Mouse (Mus musculus): ENCODE results near the gene Xrra1. TPM values are rescaled to one million over a fixed set of nuclear protein-coding genes. Genes with fewer than 3 reads are reported as not detected.

Gene Xrra1
- total RNA-seq, 1 experiment from 2014 or later: not detected

DNA sequence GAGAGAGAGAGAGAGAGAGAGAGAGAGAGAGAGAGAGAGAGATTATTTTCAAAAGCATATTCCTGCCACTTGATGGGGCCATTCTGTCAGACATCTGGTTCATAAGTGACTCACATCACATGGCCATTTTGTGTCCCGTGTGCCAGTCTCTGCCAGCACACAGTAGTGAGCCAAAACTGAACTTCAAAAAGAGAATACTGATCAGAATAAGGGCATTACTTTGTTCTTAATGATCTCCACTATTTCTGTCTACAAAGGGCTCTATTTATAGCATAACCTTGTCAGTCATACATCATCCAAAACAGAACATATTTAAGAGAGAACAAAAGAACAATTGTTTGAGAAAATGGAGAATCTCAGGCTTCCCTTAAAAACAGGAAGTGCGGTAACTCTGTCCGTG lies 32.6 kb downstream of the Xrra1 start:
- ATAC-seq (replicated peaks; ENCODE audit: low read depth, poor library complexity, severe bottlenecking): no peak

DNA sequence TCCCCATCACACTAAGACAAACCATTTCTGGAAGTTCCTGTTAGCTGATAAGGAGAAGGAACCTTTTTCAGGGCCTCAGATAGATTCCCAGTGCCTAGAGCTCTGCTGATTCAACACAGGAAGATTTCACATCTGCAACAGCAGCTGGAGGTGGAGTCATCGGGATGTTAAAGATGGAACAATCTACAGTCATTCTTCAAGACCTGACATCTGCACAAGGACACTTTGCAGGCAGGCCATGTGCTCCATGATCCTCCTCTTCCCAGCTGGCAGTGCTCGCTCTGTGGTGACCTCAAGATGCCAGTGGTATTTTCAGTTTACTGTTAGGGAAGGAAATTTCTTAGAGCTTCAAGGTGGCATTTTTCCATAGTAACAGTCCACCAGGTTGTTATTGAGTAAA lies 33.4 kb downstream of the Xrra1 start:
- no peak for ATAC-seq (replicated peaks; ENCODE audit: low read depth, poor library complexity, severe bottlenecking)

DNA sequence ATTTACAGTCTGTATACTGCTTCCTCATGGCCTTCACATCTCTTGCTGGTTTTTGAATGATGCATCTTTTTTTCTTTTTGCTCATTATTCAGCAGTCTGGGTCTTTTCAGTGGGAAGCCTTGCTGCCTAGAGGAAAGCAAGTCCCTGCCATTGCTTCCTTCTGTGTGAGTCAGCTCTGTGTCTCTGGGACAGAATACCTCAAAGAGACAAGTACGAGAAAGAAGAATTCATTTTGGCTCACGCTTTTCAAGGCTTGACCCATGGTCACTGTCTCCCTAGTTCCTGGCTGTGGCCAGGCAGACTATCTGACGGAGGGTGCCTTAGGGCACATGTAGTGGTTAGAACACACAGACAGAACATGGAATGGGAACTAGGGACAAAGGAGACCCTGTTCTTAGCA lies 35.1 kb downstream of the Xrra1 start:
- no peak for ATAC-seq (replicated peaks; ENCODE audit: low read depth, poor library complexity, severe bottlenecking)

DNA sequence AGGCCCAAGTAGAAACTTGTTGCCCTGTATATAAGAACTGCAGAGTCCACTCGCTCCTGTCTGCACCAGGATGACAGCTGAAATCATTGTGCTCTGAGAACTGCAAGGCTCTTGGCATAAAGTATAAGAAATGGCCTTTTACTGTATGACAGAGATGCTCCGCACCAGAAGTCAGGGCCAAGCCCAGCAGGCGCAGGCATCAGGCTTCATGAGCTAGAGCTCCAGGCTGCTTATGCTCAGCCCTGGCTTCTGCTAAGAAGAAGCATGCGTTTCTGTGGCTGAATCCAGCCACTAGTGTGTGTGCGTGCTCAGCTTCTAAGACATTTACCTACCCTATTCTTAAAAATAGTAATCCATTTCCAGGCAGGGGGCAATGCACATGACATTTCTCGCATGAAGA lies 35.6 kb downstream of the Xrra1 start:
- ATAC-seq (replicated peaks; ENCODE audit: low read depth, poor library complexity, severe bottlenecking): no peak

DNA sequence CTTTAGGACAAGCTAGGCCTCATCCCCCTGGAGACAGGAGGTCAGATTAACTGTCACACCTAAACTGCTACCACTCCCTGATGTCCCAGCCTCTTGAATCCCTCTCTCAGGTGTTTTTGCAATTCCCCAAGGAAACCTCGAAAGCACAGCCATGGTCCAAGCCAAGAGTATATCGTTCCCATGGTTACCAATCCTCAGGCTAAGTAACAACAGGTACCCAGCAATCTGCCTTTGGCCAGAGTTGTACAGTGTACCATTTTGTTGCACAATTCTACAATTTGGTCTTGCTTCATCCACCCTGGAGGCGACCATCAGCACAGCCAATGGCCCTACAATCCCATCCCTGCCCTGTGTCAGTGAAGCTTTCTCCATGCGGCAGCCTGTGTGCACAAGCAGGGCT lies 38.0 kb downstream of the Xrra1 start:
- no peak for ATAC-seq (replicated peaks; ENCODE audit: low read depth, poor library complexity, severe bottlenecking)

DNA sequence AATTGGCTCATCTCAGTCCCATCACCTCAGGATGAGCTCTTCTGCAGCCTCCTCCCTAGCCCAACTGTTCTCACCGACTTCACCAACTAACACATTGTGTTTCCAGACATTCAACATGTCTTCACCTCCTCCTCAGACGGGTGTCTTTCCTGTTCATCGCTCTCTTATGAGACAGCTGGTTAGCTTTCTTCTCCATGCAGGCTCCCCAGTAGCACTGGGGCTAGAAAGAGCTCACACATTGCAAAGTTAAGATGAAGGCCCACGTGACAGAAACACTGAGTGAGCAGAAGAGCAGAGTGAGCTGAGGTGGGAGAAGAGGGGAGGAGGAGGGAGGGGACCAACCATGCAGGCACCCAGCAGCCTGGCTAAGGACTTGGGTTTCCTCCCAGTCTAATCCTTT lies 43.3 kb downstream of the Xrra1 start:
- no peak for ATAC-seq (replicated peaks; ENCODE audit: low read depth, poor library complexity, severe bottlenecking)

DNA sequence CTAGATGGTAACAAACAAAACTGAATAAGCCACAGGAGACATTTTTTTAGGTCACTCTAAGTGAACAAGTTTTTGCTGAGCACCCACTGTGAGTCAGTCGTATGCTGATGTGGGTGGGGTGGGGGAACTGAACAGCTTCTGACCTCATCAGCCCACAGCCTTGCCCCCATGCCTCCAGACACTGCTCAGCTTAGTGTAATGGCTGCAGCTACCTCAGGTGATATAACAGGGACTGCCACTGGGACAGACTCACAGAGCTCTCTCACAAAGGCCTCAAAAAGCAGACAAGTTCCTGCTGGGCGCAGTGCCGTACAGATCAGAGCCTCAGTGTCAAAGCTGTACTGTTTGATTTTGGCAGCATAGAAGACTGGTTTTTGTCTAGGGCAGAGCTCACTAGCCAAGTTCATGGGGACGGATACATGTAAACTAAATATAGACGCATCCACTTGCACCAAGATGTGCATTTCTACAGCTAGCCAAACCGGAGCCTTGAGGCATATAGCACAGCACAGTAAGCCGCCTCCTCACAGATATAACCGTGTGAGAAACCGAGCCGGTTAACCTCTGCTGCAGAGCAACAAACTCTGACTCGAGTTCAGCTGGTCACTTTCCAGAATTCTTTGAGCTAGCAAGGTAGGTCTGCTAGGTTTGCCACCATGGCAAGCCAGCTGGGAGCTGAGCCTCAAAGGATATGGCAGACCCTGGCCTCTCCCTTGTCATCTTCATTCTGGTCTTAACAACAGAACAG lies 44.2 kb downstream of the Xrra1 start:
- no peak for ATAC-seq (replicated peaks; ENCODE audit: low read depth, poor library complexity, severe bottlenecking)

DNA sequence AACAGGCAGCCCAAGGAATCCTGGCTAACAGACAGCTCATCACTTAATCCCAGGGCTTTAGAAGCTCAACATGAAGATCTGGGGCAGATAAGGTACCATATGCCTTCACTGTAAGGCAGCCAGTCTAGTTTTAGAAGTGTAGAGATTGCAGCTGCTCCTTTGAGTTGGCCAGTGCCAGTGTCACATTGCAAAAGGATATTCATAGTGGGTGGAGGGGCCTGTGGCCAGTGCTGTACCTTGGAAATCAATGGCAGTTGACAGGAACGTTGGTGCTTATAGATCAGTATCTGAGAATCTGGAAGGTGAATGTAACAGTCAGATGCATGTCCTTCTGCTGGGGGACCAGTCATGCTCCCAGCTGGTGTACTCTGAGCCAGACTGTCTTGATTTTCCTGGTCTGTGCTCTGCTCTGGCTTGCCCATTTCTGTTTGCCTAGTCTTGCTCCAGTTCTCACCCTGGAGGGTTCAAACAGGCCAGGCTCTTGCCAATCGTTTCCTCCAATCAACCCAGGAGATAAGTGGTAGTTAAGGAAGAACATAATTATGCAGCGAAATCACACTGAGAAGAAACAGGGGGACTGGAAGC lies 45.6 kb downstream of the Xrra1 start:
- no peak for ATAC-seq (replicated peaks; ENCODE audit: low read depth, poor library complexity, severe bottlenecking)

DNA sequence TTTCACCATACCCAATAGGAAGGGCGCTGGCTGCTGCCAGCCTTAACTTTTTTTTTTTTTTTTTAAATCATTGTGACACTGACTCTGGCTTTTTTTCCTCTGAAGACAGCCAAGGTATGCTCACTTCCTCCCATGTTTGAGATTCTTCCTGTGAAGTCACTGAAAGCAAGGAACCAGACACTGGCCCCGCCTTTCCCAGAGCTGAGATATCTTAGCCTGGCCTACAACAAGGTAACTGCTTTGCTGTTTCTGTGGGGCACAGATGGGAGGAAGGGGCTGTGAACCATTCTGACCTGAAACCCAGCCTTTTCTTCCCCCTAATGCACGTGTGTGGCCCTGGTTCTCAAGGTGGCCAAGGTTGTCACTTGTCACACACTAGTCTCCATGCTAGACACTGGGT lies 47.4 kb downstream of the Xrra1 start:
- no peak for ATAC-seq (replicated peaks; ENCODE audit: low read depth, poor library complexity, severe bottlenecking)

DNA sequence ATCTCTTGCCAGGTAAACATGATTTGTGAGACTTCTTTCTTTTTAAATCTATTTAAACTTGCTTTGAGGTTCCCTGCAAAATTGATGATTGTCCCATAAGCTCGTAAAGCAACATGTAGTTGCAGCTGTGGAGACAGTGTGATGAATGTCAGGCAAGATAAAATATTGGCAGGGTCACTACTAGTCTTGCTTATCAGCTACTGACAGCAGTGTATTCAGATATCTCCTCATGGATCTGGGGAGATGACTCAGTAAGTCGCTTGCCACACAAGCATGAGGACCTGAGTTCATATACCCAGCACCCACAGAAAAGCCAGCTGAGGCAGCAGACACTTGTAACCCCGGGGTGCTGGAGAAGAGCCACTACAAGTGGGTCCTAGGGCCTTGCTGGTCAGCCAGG lies 48.5 kb downstream of the Xrra1 start:
- no peak; the same call in 1 of the 2 replicates for ATAC-seq (replicated peaks; ENCODE audit: low read depth, poor library complexity, severe bottlenecking)

DNA sequence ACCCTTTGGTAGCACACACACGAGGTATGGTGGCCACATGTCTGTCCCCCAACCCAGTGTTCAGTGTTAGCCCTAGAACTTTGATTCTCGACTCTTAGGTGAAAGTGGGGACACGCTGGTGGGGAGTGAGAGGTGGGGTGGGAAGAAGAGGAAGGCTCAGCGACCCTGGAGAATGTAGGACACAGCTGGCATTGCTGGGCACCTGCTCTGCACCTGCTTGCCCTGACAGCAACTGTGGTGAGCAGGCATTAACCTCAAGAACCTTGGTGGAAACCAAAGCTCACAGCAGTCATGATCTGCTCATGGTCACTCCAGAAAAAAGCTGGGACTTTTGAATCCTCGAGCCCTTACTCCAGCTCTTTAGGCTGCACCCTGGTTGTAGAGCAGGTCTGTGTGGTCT lies 52.1 kb downstream of the Xrra1 start:
- ATAC-seq (replicated peaks; ENCODE audit: low read depth, poor library complexity, severe bottlenecking): no peak

DNA sequence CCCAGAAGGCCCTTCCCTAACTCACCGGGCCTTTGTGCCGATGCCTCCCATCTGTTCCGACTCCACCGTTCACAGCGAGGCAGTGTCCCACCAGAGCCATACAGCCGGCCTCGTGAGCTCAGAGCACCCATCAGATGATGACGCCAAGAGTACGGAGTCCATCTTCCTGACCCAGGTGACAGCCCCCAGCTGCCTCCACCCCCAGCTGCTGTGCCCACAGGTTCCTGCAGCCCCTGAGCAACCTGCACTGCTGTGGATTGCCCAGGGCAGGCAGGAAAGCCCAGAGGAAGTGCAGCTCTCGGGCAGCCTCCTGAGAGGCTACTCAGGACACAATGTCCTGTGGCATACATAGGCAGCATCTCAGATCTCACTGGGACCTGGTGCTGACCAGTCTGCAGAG lies 55.4 kb downstream of the Xrra1 start:
- ATAC-seq (replicated peaks; ENCODE audit: low read depth, poor library complexity, severe bottlenecking): no peak

DNA sequence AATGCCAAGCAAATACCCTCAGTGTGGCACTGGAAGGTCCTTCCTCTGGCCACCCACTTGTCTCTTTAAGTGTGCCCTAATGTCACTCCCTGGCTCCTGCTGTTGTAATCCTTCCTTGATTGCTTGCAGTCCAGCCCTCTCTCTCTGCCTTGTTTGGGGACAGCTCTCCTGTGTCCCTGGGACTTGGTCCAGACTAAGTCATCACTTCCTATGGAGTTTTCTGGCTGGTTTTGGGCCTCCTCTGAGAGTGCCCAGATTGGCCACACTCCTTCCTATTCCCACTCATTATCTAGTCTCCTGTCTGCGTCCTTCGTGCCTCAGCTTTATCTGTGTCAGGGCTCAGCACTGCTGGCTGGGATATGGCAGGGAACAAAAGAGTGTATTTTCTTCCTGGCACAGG lies 56.6 kb downstream of the Xrra1 start:
- ATAC-seq (replicated peaks; ENCODE audit: low read depth, poor library complexity, severe bottlenecking): no peak

DNA sequence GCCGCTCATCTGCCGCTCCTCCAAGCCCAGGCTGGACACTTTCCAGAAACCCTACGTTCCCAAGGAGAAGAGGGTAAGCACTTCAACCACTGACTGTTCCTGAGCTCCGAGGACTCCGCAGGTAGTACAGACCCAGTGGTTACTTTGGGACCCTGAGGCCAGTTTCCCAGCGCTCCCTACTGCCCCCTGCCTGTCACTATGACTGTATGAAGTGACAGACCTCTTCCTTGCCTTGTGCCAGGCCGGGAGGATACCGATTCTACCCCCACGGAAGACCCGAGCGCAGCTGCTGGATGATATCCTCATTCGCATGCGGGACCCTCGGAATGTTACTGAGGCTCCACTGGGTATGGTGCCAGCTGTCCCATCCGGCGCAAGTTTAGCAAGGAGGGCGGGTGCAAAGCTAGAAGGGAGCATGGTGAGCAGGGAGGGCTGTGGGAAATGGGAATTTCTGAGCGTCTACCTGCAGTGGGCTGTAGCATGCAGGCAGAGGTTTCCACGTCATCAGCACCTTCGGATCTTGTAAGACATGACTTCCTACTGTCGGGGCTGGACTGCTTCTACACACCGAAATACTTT lies 57.9 kb downstream of the Xrra1 start:
- peak; percentile 67 for ATAC-seq (replicated peaks; ENCODE audit: low read depth, poor library complexity, severe bottlenecking)

DNA sequence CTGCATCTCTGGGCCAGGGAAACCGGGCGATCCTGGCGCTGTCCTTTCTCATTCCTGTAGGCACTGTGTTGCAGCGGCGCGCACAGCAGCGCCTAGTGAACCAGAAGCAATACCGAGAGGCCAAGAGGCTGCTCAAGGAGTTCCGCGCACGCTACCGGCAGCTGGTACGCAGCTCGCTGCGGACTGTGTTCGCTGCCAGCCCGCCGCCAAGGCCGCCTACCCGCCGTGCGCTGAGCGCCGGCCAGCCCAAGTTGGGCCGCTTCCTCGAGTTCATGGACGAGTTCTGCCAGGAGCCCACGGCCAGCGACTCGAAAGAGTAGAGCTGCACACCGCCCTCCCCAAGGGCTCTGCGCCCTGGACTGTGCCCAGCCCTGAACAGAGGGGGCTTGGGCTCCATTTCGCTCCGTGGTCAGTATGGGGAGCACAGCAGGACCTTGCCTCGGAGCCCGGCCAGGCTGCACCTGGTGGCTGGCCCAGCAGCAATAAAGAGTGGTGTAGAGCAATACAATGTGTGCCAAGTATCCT lies 58.5 kb downstream of the Xrra1 start:
- peak; percentile 51 for ATAC-seq (replicated peaks; ENCODE audit: low read depth, poor library complexity, severe bottlenecking)

DNA sequence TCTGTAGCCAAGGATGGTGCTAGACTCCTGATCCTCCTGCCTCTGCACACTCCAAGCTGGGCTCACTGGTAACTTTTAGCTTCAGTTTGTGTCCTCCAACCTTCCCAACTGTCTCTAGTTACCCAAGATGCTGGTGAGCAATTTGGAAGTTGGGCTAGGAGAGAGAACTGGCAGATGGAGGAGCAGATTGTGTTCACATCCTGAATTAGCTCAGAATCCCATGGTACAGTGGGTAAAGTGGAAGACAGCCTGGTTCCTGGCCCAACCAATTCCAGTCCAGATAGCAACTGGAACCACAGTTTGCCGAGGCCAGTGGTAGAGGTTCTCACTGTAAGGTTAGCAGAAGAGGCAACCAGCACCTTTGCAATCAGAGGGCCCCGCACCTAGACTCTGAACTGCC lies 60.2 kb downstream of the Xrra1 start:
- no peak for ATAC-seq (replicated peaks; ENCODE audit: low read depth, poor library complexity, severe bottlenecking)

DNA sequence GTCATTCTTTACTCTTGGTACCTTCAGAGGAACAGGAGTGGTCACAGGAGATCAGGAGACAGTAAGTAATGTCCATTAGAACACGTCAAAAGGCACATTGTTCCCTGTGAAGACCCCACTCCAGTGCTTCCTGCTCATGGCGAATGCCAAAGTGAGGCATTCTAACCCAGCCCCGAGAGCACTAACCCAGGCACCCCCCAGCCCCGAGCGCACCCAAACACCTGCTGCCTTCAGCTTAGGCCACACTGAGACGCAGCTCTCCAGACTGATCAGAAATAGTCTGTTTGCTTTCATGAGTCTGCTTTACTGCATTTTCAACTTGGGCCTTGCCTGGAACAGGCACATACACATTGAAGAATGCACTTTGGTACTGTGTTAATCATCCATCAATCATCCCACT lies 61.1 kb downstream of the Xrra1 start:
- ATAC-seq (replicated peaks; ENCODE audit: low read depth, poor library complexity, severe bottlenecking): no peak

DNA sequence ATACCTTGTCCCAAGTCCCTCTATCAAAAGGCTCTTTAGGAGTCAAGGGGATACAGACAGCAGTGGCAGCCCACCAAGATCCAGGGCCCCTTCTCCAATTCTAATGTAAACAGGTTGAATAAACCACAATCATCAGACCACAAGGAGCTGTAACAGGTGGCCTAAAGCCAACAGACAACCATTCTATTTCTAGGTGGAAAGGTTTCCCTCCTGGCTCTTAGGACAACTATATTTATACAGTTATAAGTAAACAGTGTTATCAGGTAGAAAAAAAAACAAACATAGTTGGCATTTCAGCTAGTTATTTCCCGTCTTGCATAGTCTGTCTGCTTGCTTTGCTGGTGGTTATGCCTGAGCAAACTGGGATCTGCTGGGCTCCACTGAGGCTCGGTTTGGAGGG lies 61.5 kb downstream of the Xrra1 start:
- ATAC-seq (replicated peaks; ENCODE audit: low read depth, poor library complexity, severe bottlenecking): no peak

DNA sequence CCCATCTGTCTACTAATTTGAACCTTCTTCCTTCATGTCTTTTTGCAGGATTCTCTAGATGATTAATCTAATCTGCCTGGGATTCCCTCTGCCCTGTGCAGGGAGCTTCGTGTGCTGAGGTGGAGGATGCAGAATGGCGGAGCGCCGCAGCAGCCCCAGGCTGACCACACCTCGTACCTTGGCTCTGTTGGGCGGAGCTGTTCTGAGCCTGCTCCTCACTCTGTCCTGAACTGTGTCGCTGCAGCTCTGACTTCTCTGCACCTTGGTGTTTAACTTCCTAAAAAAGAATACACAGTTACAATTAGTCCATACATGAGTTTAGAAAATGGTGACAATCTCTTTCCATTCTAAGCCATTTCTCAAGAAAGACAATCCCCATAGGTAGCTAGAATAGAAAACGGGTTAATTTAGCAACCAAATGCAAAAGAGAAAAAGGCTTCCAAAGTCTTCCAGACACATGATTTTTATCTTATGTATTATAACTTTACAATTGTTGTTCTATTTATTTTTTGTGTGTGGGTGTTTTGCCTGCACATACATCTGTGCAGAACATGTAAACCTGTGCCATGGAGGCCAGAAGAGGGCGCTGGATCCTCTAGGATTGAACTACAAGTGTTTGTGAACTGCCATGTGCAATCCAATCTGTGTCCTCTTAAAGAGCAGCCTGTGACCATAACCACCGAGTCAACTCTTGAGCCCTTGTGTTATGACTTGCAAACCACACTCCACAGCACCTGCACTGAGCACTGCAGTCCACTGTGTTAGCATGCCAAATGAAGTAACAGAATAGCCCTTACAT lies 68.2 kb downstream of the Xrra1 start:
- peak; percentile 58; the same call in 1 of the 2 replicates for ATAC-seq (replicated peaks; ENCODE audit: low read depth, poor library complexity, severe bottlenecking)

DNA sequence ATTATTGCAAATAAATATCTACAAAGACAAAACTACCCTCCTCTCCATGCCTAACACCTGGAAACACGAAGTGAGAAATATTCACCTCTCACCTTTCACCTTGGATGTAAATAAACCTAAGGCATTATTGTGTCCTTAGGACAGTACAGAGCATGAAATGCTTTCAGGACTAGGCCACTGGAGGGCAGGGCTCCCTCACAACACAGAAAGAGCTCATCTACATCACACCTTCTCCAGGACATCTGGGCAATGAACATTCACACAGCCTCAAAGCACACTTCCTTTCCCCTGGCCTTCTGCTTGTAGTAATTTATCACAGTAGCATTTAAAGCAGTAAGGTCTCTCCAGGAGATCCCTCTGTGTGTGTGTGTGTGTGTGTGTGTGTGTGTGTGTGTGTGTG lies 76.8 kb downstream of the Xrra1 start:
- ATAC-seq (replicated peaks; ENCODE audit: low read depth, poor library complexity, severe bottlenecking): no peak

DNA sequence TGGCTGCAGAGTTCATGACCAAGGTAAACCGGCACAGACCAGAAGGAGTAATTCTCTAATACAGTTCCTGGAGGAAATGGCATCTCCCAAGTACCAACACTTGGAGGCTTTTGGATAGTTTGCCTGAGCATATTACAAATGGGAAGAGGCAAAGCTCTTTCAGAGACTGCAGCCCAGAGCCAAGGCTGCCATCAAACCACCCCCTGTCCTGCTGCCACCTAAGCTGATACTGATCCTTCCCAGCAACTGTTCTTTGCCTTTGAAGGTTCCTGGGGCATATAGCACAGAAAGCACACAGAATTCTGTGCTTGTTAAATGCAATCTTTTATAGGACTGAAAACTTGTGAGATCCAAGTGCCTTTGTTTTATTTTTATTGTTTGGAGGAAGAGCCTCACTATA lies 81.8 kb downstream of the Xrra1 start:
- no peak for ATAC-seq (replicated peaks; ENCODE audit: low read depth, poor library complexity, severe bottlenecking)

All from common myeloid progenitor, adult 5-6 weeks (primary cell).